ENCODE assay signal across 21 mouse cellular contexts in genomic region chr4:25451865-25452264, GRCm38 (mm10).
DNase-seq lines count a peak whose midpoint lies in the region; ATAC-seq lines count a peak whose summit lies in the region.
"Had no signal": no experiment of that assay in that cellular context is flagged by ENCODE, and none has a peak within 500 bp of the region (broad histone marks: within the 10 kb centered on the region; RNA-seq: fewer than 3 reads in every experiment).

No protein-coding gene starts in this region.

- no peaks in the 10 kb centered on the region for H3K36me3 ChIP-seq in kidney, embryonic 14.5 days (ENCODE audit: control insufficient read depth, insufficient read depth, low read length)
- H3K36me3 ChIP-seq in kidney, embryonic 16.5 days (ENCODE audit: insufficient read depth, low read length): no peaks in the 10 kb centered on the region
- H3K36me3 ChIP-seq: embryonic facial prominence, embryonic 13.5 days; embryonic facial prominence, embryonic 15.5 days; forebrain, embryonic 10.5 days; forebrain, embryonic 12.5 days had no signal

- no peak for DNase-seq in kidney, postnatal 36 days
- DNase-seq in kidney, adult 11 months: no peak
- DNase-seq: adrenal gland, adult 2 months; adrenal gland, postnatal 10 days; adrenal gland, postnatal 25 days; cerebellum, adult 11 months; cerebellum, adult 18-20 months; cerebellum, adult 8-10 months; cerebellum, adult 9-11 months; cerebellum, postnatal 14 days; cerebellum, postnatal 36 days; embryo, embryonic 11 days had no signal

- no peak overlapping the region for H3K4me2 ChIP-seq in kidney, embryonic 14.5 days (replicated peaks; ENCODE audit: low read depth, low read length)
- H3K4me2 ChIP-seq in kidney, embryonic 16.5 days (replicated peaks; ENCODE audit: low read depth, low read length): no peak overlapping the region
- H3K4me2 ChIP-seq: embryonic facial prominence, embryonic 13.5 days; embryonic facial prominence, embryonic 15.5 days; forebrain, embryonic 12.5 days had no signal

- H3K27ac ChIP-seq in kidney, embryonic 14.5 days (ENCODE audit: low read depth, low read length): no peak overlapping the region
- no peak overlapping the region for H3K27ac ChIP-seq in kidney, embryonic 16.5 days (ENCODE audit: low read length)
- H3K27ac ChIP-seq: embryonic facial prominence, embryonic 13.5 days; embryonic facial prominence, embryonic 15.5 days; forebrain, embryonic 10.5 days; forebrain, embryonic 12.5 days had no signal

- no peak overlapping the region for H3K9ac ChIP-seq in kidney, embryonic 14.5 days (ENCODE audit: low read depth, low read length)
- H3K9ac ChIP-seq in kidney, embryonic 16.5 days (replicated peaks; ENCODE audit: low read length): no peak overlapping the region
- H3K9ac ChIP-seq: embryonic facial prominence, embryonic 13.5 days; embryonic facial prominence, embryonic 15.5 days; forebrain, embryonic 12.5 days had no signal

- no peaks in the 10 kb centered on the region for H3K9me3 ChIP-seq in kidney, embryonic 14.5 days (ENCODE audit: control insufficient read depth, low read length)
- H3K9me3 ChIP-seq in kidney, embryonic 16.5 days (ENCODE audit: low read length): no peaks in the 10 kb centered on the region
- H3K9me3 ChIP-seq: embryonic facial prominence, embryonic 13.5 days; embryonic facial prominence, embryonic 15.5 days; forebrain, embryonic 10.5 days; forebrain, embryonic 12.5 days had no signal

- WGBS in kidney, embryonic 14.5 days: 47% methylated on average over 6 of the region's 6 CpGs
- WGBS in kidney, embryonic 16.5 days: 38% methylated on average over 6 of the region's 6 CpGs

- H3K27me3 ChIP-seq in kidney, embryonic 14.5 days (ENCODE audit: control insufficient read depth, insufficient read depth, low read length): no peaks in the 10 kb centered on the region
- no peaks in the 10 kb centered on the region for H3K27me3 ChIP-seq in kidney, embryonic 16.5 days (ENCODE audit: insufficient read depth, low read length)
- H3K27me3 ChIP-seq: embryonic facial prominence, embryonic 13.5 days; embryonic facial prominence, embryonic 15.5 days; forebrain, embryonic 12.5 days had no signal

- H3K4me1 ChIP-seq in kidney, embryonic 14.5 days (ENCODE audit: control insufficient read depth, insufficient read depth, low read length): no peaks in the 10 kb centered on the region
- no peaks in the 10 kb centered on the region for H3K4me1 ChIP-seq in kidney, embryonic 16.5 days (ENCODE audit: insufficient read depth, low read length)
- H3K4me1 ChIP-seq: embryonic facial prominence, embryonic 13.5 days; embryonic facial prominence, embryonic 15.5 days; forebrain, embryonic 10.5 days; forebrain, embryonic 12.5 days had no signal

- H3K4me3 ChIP-seq in kidney, embryonic 14.5 days (ENCODE audit: low read length): no peak overlapping the region
- H3K4me3 ChIP-seq in kidney, embryonic 16.5 days (ENCODE audit: low read length): no peak overlapping the region
- H3K4me3 ChIP-seq: embryonic facial prominence, embryonic 13.5 days; embryonic facial prominence, embryonic 15.5 days; erythroblast, embryonic 14.5 days; forebrain, embryonic 10.5 days; forebrain, embryonic 12.5 days had no signal

- peak; percentile 39; the same call in 1 of the 2 replicates for ATAC-seq in kidney, embryonic 14.5 days (ENCODE audit: low FRiP score, low TSS enrichment)
- ATAC-seq in kidney, embryonic 16.5 days (ENCODE audit: low FRiP score, low TSS enrichment): peak; percentile 59; the same call in 1 of the 2 replicates
- ATAC-seq: forebrain, embryonic 14.5 days; forebrain, embryonic 16.5 days had no signal
